Mouse (Mus musculus) forebrain, postnatal 0 days (tissue): ENCODE measurements around the gene Gm42878. TPM values are rescaled to one million over a fixed set of nuclear protein-coding genes. Genes with fewer than 3 reads are reported as not detected.

Experiments
- ATAC-seq: fragments of 200-750 bp; cut with Nextera tagmentation; 2 replicates; pipeline ENCODE4 v1.8.0; 2017; ENCODE audit warnings: mild to moderate bottlenecking, moderate library complexity
- DNase-seq: peaks from one replicate; pipeline ENCODE4 v3.0.0-alpha.2; 2015
- H3K27ac ChIP-seq: fragments of 300-500 bp; sonication (generic); 2 replicates; pipeline ENCODE4 v1.5.1; 2014; ENCODE audit warnings: low read depth, mild to moderate bottlenecking, antibody characterized with exemption, low read length, moderate library complexity, mixed read lengths
- H3K27me3 ChIP-seq: fragments of 300-500 bp; sonication (generic); 2 replicates; pipeline ENCODE4 v1.6.1; 2014; ENCODE audit warnings: mild to moderate bottlenecking, low read length, mixed read lengths; ENCODE audit not compliant: insufficient read depth
- H3K36me3 ChIP-seq: fragments of 300-500 bp; sonication (generic); 2 replicates; pipeline ENCODE4 v1.6.1; 2014; ENCODE audit warnings: mild to moderate bottlenecking, moderate library complexity; ENCODE audit not compliant: insufficient read depth
- H3K4me1 ChIP-seq: fragments of 300-500 bp; sonication (generic); 2 replicates; pipeline ENCODE4 v1.6.1; 2014; ENCODE audit warnings: antibody characterized with exemption; ENCODE audit not compliant: insufficient read depth
- H3K4me2 ChIP-seq: fragments of 300-500 bp; sonication (generic); 2 replicates; pipeline ENCODE4 v1.6.1; 2014; ENCODE audit warnings: low read depth, mild to moderate bottlenecking, moderate library complexity
- H3K4me3 ChIP-seq: fragments of 300-500 bp; sonication (generic); 2 replicates; pipeline ENCODE4 v1.5.1; 2014; ENCODE audit warnings: low read depth, low read length, mixed read lengths
- H3K9ac ChIP-seq: fragments of 300-500 bp; sonication (generic); 2 replicates; pipeline ENCODE4 v1.6.1; 2014; ENCODE audit warnings: mild to moderate bottlenecking
- H3K9me3 ChIP-seq: fragments of 300-500 bp; sonication (generic); 2 replicates; pipeline ENCODE4 v1.6.1; 2016; ENCODE audit warnings: low read length
- CTCF ChIP-seq: sonication (generic); IDR thresholded peaks from 2 replicates; pipeline ENCODE4 v1.5.1; 2016; ENCODE audit warnings: antibody characterized with exemption, control low read depth, low read depth
- WGBS: fragments of 180-500 bp; shearing (Covaris S2); extraction: QIAGEN DNeasy Blood & Tissue Kit; methylation state at CpG from one replicate; pipeline ENCODE4 v1.1.7; 2014; 5-methylcytosine and 5-hydroxymethylcytosine counted together
- polyA plus RNA-seq: library from polyadenylated mRNA; unstranded; fragments of >200 nt; fragmentation: Nextera tagmentation; extraction: Ambion mirVana; gene quantifications from 2 replicates; pipeline ENCODE4 v1.2.1, GENCODE M21; 2015
- total RNA-seq: library from RNA; depleted of rRNA; stranded (reverse); fragments of >200 nt; gene quantifications from 2 replicates; pipeline ENCODE4 v1.2.3, GENCODE M21; 2014

Gm42878 gene
- total and polyA plus RNA-seq, 2 experiments from 2014 or later: 0.24 TPM; not detected in 1

GRCm38 (mm10) chr5:121591417-121592063, 46.3 kb upstream of the Gm42878 start:
- Histone ChIP-seq H3K4me1 (no peaks in the 10 kb centered on the region), H3K9me3 (no peaks in the 10 kb centered on the region), H3K9ac (no peak overlapping the region), H3K36me3 (no peaks in the 10 kb centered on the region), H3K4me3 (no peak overlapping the region), H3K27me3 (no peaks in the 10 kb centered on the region), H3K27ac (no peak overlapping the region), H3K4me2 (no peak overlapping the region)
- no peak for TF ChIP-seq CTCF
- WGBS: 62% methylated on average over 11 of the region's 11 CpGs
- DNase-seq (no peak), ATAC-seq (no peak)

DNA sequence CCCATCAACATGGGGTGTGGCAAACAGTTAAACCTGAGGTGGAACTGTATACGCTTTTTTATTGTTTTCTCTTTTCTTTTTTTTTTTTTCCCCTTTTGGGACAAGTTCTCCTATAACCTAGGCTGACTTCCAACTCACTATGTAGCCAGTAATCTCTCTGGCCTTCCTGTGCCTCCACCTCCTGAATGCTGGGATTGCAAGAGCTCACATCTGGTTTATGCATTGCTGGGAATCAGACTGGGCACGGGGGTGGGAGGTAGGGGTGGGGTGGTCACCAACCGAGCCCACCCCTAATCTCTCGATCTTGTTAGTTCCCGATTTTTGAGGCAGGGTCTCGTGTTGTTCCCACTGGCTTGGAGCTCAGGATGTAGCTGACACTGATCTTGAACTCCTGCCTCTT, 44.6 kb upstream of the Gm42878 start:
- ATAC-seq (no peak), DNase-seq (no peak)
- WGBS: 88% methylated on average over 6 of the region's 6 CpGs
- H3K4me3 ChIP-seq: no peak overlapping the region
- no peaks in the 10 kb centered on the region for H3K9me3 ChIP-seq
- no peak overlapping the region for H3K27ac ChIP-seq
- H3K36me3 ChIP-seq: no peaks in the 10 kb centered on the region
- no peak overlapping the region for H3K9ac ChIP-seq
- H3K4me2 ChIP-seq: no peak overlapping the region
- H3K4me1 ChIP-seq: no peaks in the 10 kb centered on the region
- no peak for TF ChIP-seq CTCF
- no peaks in the 10 kb centered on the region for H3K27me3 ChIP-seq

- DNase-seq: no peak
These were observed 41.2 kb upstream of the Gm42878 start for GRCm38 (mm10) chr5:121586400-121587039.

GRCm38 (mm10) chr5:121585699-121586098, 40.4 kb upstream of the Gm42878 start:
- Histone ChIP-seq H3K27me3 (no peaks in the 10 kb centered on the region), H3K36me3 (no peaks in the 10 kb centered on the region), H3K4me1 (no peaks in the 10 kb centered on the region), H3K27ac (no peak overlapping the region), H3K9me3 (no peaks in the 10 kb centered on the region), H3K4me3 (no peak overlapping the region), H3K9ac (no peak overlapping the region), H3K4me2 (no peak overlapping the region)
- no peak for TF ChIP-seq CTCF
- ATAC-seq (no peak), DNase-seq (no peak)
- 86% methylated on average over 5 of the region's 5 CpGs for WGBS

More at GRCm38 (mm10) chr5:121586400-121587039, 41.2 kb upstream of the Gm42878 start:
- no peaks in the 10 kb centered on the region for H3K27me3 ChIP-seq
- ATAC-seq: no peak
- H3K9ac ChIP-seq: no peak overlapping the region
- H3K4me3 ChIP-seq: no peak overlapping the region
- H3K9me3 ChIP-seq: no peaks in the 10 kb centered on the region
- H3K4me1 ChIP-seq: no peaks in the 10 kb centered on the region
- no peak overlapping the region for H3K4me2 ChIP-seq
- no peaks in the 10 kb centered on the region for H3K36me3 ChIP-seq
- H3K27ac ChIP-seq: peak overlapping the region; percentile 15; the same call in 1 of the 2 replicates
- no peak for TF ChIP-seq CTCF
- 80% methylated on average over 6 of the region's 6 CpGs for WGBS

DNA sequence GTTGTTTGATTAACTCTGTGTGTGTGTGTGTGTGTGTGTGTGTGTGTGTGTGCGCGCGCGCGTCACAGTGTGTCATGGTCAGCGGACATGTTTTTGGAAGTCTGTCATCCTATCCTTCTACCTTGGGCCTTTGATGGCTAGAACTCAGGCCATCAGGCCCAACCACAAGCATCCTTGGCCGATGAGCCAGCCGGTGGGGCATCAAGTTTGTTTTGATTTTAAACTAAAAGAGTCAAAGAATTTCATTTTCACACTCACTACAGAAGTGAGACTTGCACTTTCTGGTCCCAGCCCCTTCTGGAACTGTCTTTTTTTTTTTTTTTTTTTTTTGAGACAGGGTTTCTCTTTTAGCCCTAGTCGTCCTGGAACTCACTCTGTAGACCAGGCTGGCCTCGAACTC, 39.7 kb upstream of the Gm42878 start:
- no peak for TF ChIP-seq CTCF
- H3K4me3 ChIP-seq: no peak overlapping the region
- ATAC-seq (no peak), DNase-seq (no peak)
- H3K9me3 ChIP-seq: no peaks in the 10 kb centered on the region
- H3K4me1 ChIP-seq: no peaks in the 10 kb centered on the region
- no peak overlapping the region for H3K9ac ChIP-seq
- H3K36me3 ChIP-seq: 0 out of 2 replicates have a peak, but pooled peaks cover 5% of the 10 kb centered on the region
- no peaks in the 10 kb centered on the region for H3K27me3 ChIP-seq
- no peak overlapping the region for H3K4me2 ChIP-seq
- no peak overlapping the region for H3K27ac ChIP-seq
- WGBS: 96% methylated on average over 10 of the region's 10 CpGs

GRCm38 (mm10) chr5:121583765-121584501, 38.7 kb upstream of the Gm42878 start:
- TF ChIP-seq CTCF: peak; percentile 63
- DNase-seq (peak; percentile 53), ATAC-seq (peak; percentile 69)
- Histone ChIP-seq H3K9ac (no peak overlapping the region), H3K27me3 (no peaks in the 10 kb centered on the region), H3K4me2 (no peak overlapping the region), H3K9me3 (no peaks in the 10 kb centered on the region), H3K4me3 (no peak overlapping the region), H3K4me1 (no peaks in the 10 kb centered on the region), H3K36me3 (peaks cover 14% of the 10 kb centered on the region; the same call in 1 of the 2 replicates), H3K27ac (no peak overlapping the region)
- WGBS: 58% methylated on average over 12 of the region's 12 CpGs

DNA sequence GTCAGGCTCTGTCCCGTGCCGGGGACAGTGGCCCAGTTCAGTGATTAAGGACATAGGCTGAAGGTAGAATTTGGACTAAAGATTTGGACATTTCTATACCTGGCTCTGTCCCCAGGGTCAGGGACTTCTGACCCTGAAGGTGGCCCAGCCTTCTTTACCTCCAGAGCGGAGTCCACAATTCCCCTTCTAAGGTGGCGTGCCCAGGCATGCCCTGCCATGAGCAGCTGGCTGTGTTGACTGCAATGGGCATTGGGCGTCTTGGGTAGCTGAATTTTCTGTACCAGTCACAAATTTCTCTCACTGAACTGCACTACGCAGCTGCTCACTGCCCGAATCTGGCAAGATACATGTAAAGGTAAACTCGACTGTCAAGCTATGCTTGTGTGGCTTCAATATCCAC, 36.7 kb upstream of the Gm42878 start:
- Histone ChIP-seq H3K27me3 (no peaks in the 10 kb centered on the region), H3K27ac (no peak overlapping the region), H3K9me3 (no peaks in the 10 kb centered on the region), H3K4me3 (no peak overlapping the region), H3K9ac (no peak overlapping the region), H3K36me3 (peaks cover 25% of the 10 kb centered on the region), H3K4me1 (no peaks in the 10 kb centered on the region), H3K4me2 (no peak overlapping the region)
- TF ChIP-seq CTCF: no peak
- DNase-seq (no peak), ATAC-seq (no peak)
- 92% methylated on average over 8 of the region's 8 CpGs for WGBS
